Mouse (Mus musculus) stomach, embryonic 15.5 days (tissue): ENCODE measurements around the gene Gtf2i. TPM values are rescaled to one million over a fixed set of nuclear protein-coding genes. Genes with fewer than 3 reads are reported as not detected.

Source experiments
- ATAC-seq: fragments of 200-750 bp; cut with Nextera tagmentation; 2 replicates; pipeline ENCODE4 v1.8.0; 2017; ENCODE audit warnings: low read depth, moderate number of reproducible peaks, moderate TSS enrichment; ENCODE audit not compliant: insufficient read depth, low FRiP score
- H3K27ac ChIP-seq: fragments of 300-500 bp; sonication (generic); 2 replicates; pipeline ENCODE4 v1.5.1; 2015; ENCODE audit warnings: mild to moderate bottlenecking, inconsistent platforms
- H3K27me3 ChIP-seq: fragments of 300-500 bp; sonication (generic); replicated peaks from 2 replicates; pipeline ENCODE4 v1.6.1; 2015; ENCODE audit warnings: inconsistent platforms
- H3K36me3 ChIP-seq: fragments of 300-500 bp; sonication (generic); 2 replicates; pipeline ENCODE4 v1.6.1; 2015; ENCODE audit warnings: inconsistent platforms
- H3K4me1 ChIP-seq: fragments of 300-500 bp; sonication (generic); 2 replicates; pipeline ENCODE4 v1.6.1; 2015; ENCODE audit warnings: inconsistent platforms
- H3K4me2 ChIP-seq: fragments of 300-500 bp; sonication (generic); 2 replicates; pipeline ENCODE4 v1.6.1; 2015; ENCODE audit warnings: mild to moderate bottlenecking, inconsistent platforms
- H3K4me3 ChIP-seq: fragments of 300-500 bp; sonication (generic); replicated peaks from 2 replicates; pipeline ENCODE4 v1.5.1; 2015; ENCODE audit warnings: inconsistent platforms
- H3K9ac ChIP-seq: fragments of 300-500 bp; sonication (generic); 2 replicates; pipeline ENCODE4 v1.6.1; 2015; ENCODE audit warnings: inconsistent platforms
- H3K9me3 ChIP-seq: fragments of 300-500 bp; sonication (generic); 2 replicates; pipeline ENCODE4 v1.6.1; 2016; ENCODE audit warnings: inconsistent platforms
- WGBS: fragments of 180-500 bp; shearing (Covaris S2); methylation state at CpG from one replicate; pipeline ENCODE4 v1.1.7; 2015; 5-methylcytosine and 5-hydroxymethylcytosine counted together
- polyA plus RNA-seq: library from polyadenylated mRNA; unstranded; fragments of >200 nt; fragmentation: Nextera tagmentation; extraction: Ambion mirVana; gene quantifications from 2 replicates; pipeline ENCODE4 v1.2.1, GENCODE M21; 2015

Gene Gtf2i
- polyA plus RNA-seq, 1 experiment from 2014 or later = 163 TPM

DNA sequence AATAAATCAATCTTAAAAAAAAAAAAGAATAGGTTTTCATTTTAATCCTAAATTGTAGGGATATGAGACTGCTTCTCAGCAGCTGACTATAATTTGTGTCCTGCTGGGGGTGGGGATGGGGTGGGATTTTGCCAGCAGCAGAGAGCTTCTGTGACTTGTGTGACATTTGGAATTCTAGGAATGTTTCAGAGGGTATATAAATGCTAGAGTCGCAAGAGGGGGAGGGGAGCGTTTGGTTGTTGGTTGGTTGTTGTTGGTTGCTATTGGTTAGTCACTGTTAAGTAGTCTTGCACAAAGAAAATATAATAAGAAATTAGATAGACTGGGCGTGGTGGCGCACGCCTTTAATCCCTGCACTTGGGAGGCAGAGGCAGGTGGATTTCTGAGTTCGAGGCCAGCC, 4.3 kb upstream of the Gtf2i start:
- H3K36me3 ChIP-seq = no peaks in the 10 kb centered on the region
- peaks cover 6% of the 10 kb centered on the region; the same call in 1 of the 2 replicates for H3K4me1 ChIP-seq
- no peak overlapping the region for H3K4me3 ChIP-seq
- H3K9ac ChIP-seq = no peak overlapping the region
- no peak overlapping the region for H3K4me2 ChIP-seq
- ATAC-seq = no peak
- H3K9me3 ChIP-seq = no peaks in the 10 kb centered on the region
- H3K27me3 ChIP-seq = no peaks in the 10 kb centered on the region
- no peak overlapping the region for H3K27ac ChIP-seq
- WGBS = 86% methylated on average over 6 of the region's 6 CpGs

GRCm38 (mm10) chr5:134316721-134317120, 2.2 kb upstream of the Gtf2i start:
- no peak overlapping the region for H3K4me3 ChIP-seq
- no peak overlapping the region for H3K4me2 ChIP-seq
- ATAC-seq = no peak
- H3K36me3 ChIP-seq = no peaks in the 10 kb centered on the region
- no peak overlapping the region for H3K9ac ChIP-seq
- peaks cover 9% of the 10 kb centered on the region for H3K4me1 ChIP-seq
- no peaks in the 10 kb centered on the region for H3K9me3 ChIP-seq
- 43% methylated on average over 7 of the region's 7 CpGs for WGBS
- peak overlapping the region; percentile 99 for H3K27ac ChIP-seq
- no peaks in the 10 kb centered on the region for H3K27me3 ChIP-seq

DNA sequence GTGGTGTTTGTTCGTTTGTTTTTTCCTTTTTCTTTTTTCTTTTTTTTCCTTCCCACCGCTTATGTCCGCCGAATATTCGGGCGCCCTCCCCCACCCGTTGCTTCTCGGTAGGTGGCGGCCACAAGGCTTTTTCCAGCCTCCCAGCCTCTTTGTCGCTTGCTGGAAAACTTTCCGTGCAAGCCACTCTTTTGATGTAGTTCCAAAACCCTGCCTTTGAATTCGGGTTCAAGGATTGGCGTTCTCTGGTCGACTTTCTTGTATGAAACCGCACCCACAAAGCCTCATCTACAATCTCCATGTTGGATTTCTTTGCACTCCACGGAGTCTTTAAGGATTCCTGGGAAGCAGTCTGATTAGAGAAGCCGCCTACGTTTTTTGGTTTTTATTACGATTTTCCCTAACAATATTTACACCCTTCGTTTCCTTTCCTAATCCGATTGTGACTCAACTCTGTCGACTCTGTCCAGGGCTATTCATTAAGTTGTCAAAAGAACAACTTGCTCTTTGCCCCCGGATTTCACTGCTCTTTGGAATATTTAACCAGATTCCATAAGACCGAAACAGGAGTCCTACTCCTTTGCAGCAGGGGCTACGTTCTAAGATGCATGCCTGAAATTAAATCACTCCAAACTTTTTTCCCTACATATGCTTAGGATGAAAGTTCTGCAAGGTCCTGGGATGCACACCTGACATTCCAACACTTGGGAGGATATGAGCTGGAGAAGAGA, 1.2 kb upstream of the Gtf2i start:
- Histone ChIP-seq H3K27ac (peak overlapping the region; percentile 99), H3K9ac (no peak overlapping the region), H3K4me2 (peak overlapping the region; percentile 82), H3K4me3 (peak overlapping the region; percentile 85), H3K4me1 (peaks cover 14% of the 10 kb centered on the region), H3K9me3 (no peaks in the 10 kb centered on the region), H3K27me3 (no peaks in the 10 kb centered on the region), H3K36me3 (peaks cover 6% of the 10 kb centered on the region)
- ATAC-seq = no peak
- 1% methylated on average over 25 of the region's 25 CpGs for WGBS

- Histone ChIP-seq H3K27me3 (no peaks in the 10 kb centered on the region), H3K36me3 (peaks cover 14% of the 10 kb centered on the region), H3K27ac (peak overlapping the region; percentile 99), H3K9me3 (no peaks in the 10 kb centered on the region), H3K4me1 (peaks cover 19% of the 10 kb centered on the region), H3K9ac (peak overlapping the region; percentile 88), H3K4me2 (peak overlapping the region; percentile 71), H3K4me3 (peak overlapping the region; percentile 85)
- peak; percentile 6 for ATAC-seq
- WGBS = under 1% methylated on average over 54 of the region's 64 CpGs
Observed at GRCm38 (mm10) chr5:134314068-134314674, 389 bp downstream of the Gtf2i start.

- Histone ChIP-seq H3K4me1 (peaks cover 19% of the 10 kb centered on the region), H3K9me3 (no peaks in the 10 kb centered on the region), H3K27ac (peak overlapping the region; percentile 99), H3K27me3 (no peaks in the 10 kb centered on the region), H3K4me2 (peak overlapping the region; percentile 71), H3K36me3 (peaks cover 16% of the 10 kb centered on the region), H3K9ac (peak overlapping the region; percentile 88), H3K4me3 (peak overlapping the region; percentile 85)
- WGBS = under 1% methylated on average over 68 of the region's 68 CpGs
- ATAC-seq = peak; percentile 85
Observed at GRCm38 (mm10) chr5:134313451-134314067, 1.0 kb downstream of the Gtf2i start.

- H3K9ac ChIP-seq = peak overlapping the region; percentile 88
- peak overlapping the region; percentile 71 for H3K4me2 ChIP-seq
- WGBS = 3% methylated on average over 19 of the region's 19 CpGs
- ATAC-seq = no peak
- peaks cover 20% of the 10 kb centered on the region for H3K4me1 ChIP-seq
- no peaks in the 10 kb centered on the region for H3K27me3 ChIP-seq
- H3K27ac ChIP-seq = peak overlapping the region; percentile 99
- peaks cover 16% of the 10 kb centered on the region for H3K36me3 ChIP-seq
- no peaks in the 10 kb centered on the region for H3K9me3 ChIP-seq
- peak overlapping the region; percentile 85 for H3K4me3 ChIP-seq
Observed at GRCm38 (mm10) chr5:134312691-134313450, 1.7 kb downstream of the Gtf2i start.

DNA sequence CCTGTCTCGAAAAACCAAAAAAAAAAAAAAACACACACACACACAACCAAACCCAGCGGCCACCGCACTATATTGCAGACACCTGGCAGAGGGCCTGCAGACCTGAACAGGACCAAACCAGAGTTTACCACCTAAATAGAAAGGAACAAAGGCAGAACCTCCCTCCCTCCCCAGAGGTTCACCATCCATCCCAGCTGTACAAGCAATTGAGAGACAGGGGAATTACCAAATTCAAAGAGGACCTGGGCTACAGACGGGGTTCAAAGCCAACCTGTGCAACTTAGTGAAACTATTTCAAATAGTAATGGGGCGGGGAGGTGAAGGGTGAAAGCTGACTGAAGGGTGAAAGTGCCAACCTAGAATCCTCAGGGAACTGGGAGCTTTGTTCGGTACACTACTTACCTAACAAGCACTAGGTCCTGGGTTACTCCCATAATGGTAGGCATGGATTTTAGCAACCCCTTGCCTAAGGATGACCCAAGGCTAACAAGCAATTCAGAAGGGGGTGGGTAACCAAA, 2.6 kb downstream of the Gtf2i start:
- Histone ChIP-seq H3K4me2 (peak overlapping the region; percentile 71), H3K4me3 (peak overlapping the region; percentile 85), H3K27ac (peak overlapping the region; percentile 41; the same call in 1 of the 2 replicates), H3K36me3 (peaks cover 16% of the 10 kb centered on the region), H3K4me1 (peaks cover 26% of the 10 kb centered on the region), H3K9me3 (no peaks in the 10 kb centered on the region), H3K9ac (no peak overlapping the region), H3K27me3 (no peaks in the 10 kb centered on the region)
- ATAC-seq = no peak
- 58% methylated on average over 6 of the region's 6 CpGs for WGBS

GRCm38 (mm10) chr5:134310201-134310600, 4.4 kb downstream of the Gtf2i start:
- Histone ChIP-seq H3K4me1 (peaks cover 20% of the 10 kb centered on the region), H3K4me3 (no peak overlapping the region), H3K36me3 (peaks cover 24% of the 10 kb centered on the region), H3K27me3 (no peaks in the 10 kb centered on the region), H3K9me3 (no peaks in the 10 kb centered on the region), H3K27ac (no peak overlapping the region), H3K9ac (no peak overlapping the region), H3K4me2 (no peak overlapping the region)
- WGBS = 94% methylated on average over 9 of the region's 9 CpGs
- ATAC-seq = no peak

DNA sequence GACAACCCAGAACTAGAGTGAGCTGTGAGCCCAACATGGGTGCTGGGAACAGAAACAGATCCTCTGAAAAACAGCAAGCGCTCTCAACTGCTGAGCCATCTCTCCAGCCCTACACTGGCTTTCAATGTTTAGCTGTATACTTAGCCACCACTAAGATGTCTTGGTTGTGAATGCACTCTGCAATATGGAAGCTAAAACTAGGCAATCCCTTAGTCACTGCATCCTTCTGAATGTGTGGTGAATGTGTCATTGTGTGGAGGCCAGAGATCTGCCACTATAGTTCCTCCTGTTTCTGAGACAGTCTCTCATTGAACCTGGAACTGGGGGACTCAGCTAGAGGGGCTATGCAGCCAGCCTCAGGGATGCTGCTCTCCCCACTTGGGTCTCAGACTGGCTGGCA, 5.2 kb downstream of the Gtf2i start:
- Histone ChIP-seq H3K27ac (no peak overlapping the region), H3K9ac (no peak overlapping the region), H3K36me3 (peaks cover 29% of the 10 kb centered on the region), H3K27me3 (no peaks in the 10 kb centered on the region), H3K4me2 (no peak overlapping the region), H3K9me3 (no peaks in the 10 kb centered on the region), H3K4me1 (peaks cover 20% of the 10 kb centered on the region), H3K4me3 (no peak overlapping the region)
- WGBS = 100% methylated on average over 1 of the region's 1 CpGs
- no peak for ATAC-seq

- 71% methylated on average over 6 of the region's 6 CpGs for WGBS
- Histone ChIP-seq H3K9ac (no peak overlapping the region), H3K36me3 (peaks cover 38% of the 10 kb centered on the region), H3K27ac (no peak overlapping the region), H3K4me2 (no peak overlapping the region), H3K4me3 (no peak overlapping the region), H3K27me3 (no peaks in the 10 kb centered on the region), H3K4me1 (peaks cover 9% of the 10 kb centered on the region), H3K9me3 (no peaks in the 10 kb centered on the region)
- ATAC-seq = no peak
Observed at GRCm38 (mm10) chr5:134304639-134305038, 9.9 kb downstream of the Gtf2i start.

DNA sequence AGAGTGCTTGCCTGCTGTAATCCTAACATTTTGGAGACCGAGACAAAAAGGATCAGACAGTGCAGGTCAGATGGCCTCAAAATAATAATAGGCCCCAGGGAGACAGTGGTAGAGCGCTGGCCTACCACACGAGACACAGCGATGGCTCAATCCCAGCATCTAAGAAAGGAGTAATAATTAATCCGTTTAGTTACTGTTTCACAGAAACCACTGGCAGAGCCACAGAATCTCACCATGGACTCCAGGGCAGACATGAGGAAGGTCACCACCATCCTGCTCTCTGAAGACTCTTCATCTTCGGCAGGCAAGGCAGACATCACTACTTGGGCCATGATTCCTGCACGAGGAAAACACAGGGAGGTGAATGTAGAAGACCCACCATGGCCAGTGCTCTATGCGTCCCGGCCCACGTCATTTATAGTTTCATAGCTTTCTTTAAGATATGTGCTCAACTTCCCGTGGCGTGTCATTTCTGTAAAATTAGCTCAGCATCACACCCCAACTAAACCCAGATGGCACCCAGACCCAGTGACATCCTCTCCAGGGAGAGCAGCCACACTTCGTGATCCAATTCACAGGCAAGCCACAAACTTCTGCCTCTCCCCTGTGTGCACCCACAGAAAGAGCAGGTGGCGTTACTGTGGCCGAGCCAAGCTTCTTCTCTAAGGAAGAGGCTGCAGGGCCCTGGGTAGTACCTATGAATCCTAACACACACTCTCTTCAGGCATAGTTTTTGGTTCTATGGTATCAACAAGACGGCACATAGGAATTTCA, 19.1 kb downstream of the Gtf2i start:
- no peak for ATAC-seq
- H3K27ac ChIP-seq = no peak overlapping the region
- 89% methylated on average over 16 of the region's 16 CpGs for WGBS
- H3K4me3 ChIP-seq = no peak overlapping the region
- H3K4me2 ChIP-seq = no peak overlapping the region
- H3K36me3 ChIP-seq = peaks cover 53% of the 10 kb centered on the region
- no peaks in the 10 kb centered on the region for H3K9me3 ChIP-seq
- H3K27me3 ChIP-seq = no peaks in the 10 kb centered on the region
- no peaks in the 10 kb centered on the region for H3K4me1 ChIP-seq
- no peak overlapping the region for H3K9ac ChIP-seq
